Mouse (Mus musculus) v-Abl transformed pro-B cells (cell line): ENCODE data around the gene Lrrn1.

Source experiments
- in situ Hi-C, 2 experiments: fragments of 400-800 bp; cut with MboI; formaldehyde crosslinking; loops; one replicate each; pipeline ENCODE4 v1.15.1; 2025; ENCODE audit not compliant: unreplicated experiment in 2 of 2

The Lrrn1 gene

GRCm38 (mm10) chr6:107577309-107577708 lies 47.7 kb downstream of the Lrrn1 start:
- in situ Hi-C loops, result no loop called here

GRCm38 (mm10) chr6:107583759-107584383 lies 54.3 kb downstream of the Lrrn1 start:
- in situ Hi-C loops, result no loop called here

GRCm38 (mm10) chr6:107605151-107605550 lies 75.6 kb downstream of the Lrrn1 start:
- in situ Hi-C loops, result no loop called here

DNA sequence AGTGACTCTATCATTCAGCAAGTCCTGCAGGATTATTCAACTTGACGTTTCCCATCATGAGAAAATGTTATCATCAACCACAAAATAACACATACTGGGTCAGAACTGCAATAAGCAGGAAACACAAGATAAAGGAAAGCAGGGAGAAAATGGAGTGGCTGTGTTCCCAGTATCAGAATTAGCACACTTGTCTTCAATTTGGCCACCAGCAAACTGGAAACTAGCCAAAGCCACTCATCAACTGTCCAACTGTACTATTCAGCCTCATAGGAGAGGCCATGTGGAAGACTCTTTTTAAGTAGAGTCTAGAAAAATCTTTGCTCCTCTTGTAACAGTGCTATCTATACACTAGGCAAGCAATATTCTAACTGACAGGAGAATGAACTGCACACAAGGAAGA lies 84.7 kb downstream of the Lrrn1 start:
- in situ Hi-C loops, result no loop called here
